Mouse (Mus musculus): ENCODE measurements around the gene Dglucy.

DNA sequence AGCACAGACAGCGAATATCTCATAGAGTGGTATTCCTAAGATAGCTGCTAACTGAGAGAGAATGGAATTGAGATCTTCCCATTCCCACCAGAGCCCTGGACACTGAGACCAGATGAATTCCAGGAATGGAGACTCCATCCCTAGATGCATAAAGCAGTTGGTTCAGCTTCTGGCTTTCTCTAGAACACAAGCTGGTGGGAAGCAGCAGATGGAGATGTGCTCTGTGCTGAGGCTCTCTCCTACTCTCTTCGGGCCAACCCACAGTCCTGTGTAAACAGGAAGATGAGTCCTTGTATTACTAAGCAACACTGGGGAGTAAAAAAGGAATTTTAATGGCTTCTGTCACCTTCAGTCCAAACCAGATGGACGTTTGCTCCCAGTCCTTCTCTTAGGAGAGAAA, 96.7 kb downstream of the Dglucy start:
- TF ChIP-seq POLR2A (IDR thresholded peaks at IDR 0.05; ENCODE audit: borderline replicate concordance, extremely low read depth, insufficient read depth, insufficient read length, poor library complexity, severe bottlenecking) (no peak), CTCF (IDR thresholded peaks at IDR 0.05; ENCODE audit: borderline replicate concordance, extremely low read depth, insufficient read depth, insufficient read length) (no peak)
